Mouse (Mus musculus): ENCODE measurements around the gene Tkt.

The Tkt gene

GRCm38 (mm10) chr14:30618746-30619275, 70.7 kb downstream of the Tkt start:
- DNase-seq (ENCODE audit: low spot score in 2 of 2): no peak

- DNase-seq (ENCODE audit: low spot score in 2 of 2): no peak
These were observed 71.9 kb downstream of the Tkt start for GRCm38 (mm10) chr14:30619982-30620578.

- DNase-seq (ENCODE audit: low spot score in 2 of 2): no peak
These were observed 74.0 kb downstream of the Tkt start for GRCm38 (mm10) chr14:30622130-30622529.

DNA sequence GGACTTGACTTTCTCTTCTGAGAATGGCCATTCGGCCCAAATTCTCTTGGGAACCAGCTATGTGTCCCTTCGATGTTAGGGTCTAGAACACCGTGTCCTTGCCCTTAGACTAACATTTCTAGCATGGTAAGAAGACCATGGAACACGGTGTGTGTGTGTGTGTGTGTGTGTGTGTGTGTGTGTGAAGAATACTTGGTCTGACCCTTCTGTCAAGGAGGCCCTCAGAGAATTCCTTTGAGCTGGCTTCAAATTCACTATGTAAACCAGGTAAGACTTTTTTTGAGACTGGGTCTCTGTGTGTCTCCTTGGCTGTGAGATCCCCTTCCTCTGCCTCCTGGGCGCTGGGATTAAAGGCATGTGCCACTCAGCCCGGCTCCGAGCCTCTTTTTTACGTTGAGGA, 74.4 kb downstream of the Tkt start:
- DNase-seq (ENCODE audit: low spot score in 2 of 2): no peak

Data from cerebellum, postnatal 4 days (tissue).